8 mouse cellular contexts compared by ENCODE assay signal in the genomic region with DNA sequence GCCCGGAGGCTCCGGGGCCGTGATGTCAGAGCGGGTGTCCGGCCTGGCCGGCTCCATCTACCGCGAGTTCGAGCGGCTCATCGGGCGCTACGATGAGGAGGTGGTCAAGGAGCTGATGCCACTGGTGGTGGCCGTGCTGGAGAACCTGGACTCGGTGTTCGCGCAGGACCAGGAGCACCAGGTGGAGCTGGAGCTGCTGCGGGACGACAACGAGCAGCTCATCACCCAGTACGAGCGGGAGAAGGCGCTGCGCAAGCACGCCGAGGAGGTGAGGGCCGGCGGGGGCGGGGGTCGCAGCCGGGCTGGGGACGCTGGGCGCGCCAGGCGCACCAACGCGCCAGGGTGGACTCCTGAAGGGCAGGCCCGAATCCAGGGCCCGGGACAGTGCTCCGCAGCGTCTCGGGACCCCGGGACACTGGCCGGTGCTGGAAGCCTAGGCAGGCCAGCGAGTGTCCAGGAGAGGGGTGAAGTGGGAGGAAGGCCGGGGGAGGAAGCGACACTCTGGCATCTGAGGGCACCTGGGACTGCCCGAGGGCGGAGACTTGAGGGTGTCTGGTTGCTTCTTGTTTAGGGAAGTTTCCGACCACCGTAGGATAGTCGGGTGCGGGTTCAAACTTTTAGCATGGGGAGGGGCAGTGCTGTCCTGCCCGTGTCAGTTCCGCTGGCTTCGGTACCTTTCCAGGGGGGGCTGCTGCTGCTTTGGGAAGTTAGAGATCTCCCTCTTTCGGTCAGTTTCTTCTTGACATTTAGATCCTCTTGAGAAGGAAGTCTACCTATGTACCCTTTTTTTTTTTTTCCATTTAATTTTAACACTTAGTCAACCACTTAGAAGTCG. TPM values are rescaled to one million over a fixed set of nuclear protein-coding genes. Genes with fewer than 3 reads are reported as not detected.
A peak's percentile ranks its signal among the peaks of the same experiment; 100 is the strongest.
DNase-seq lines count a peak whose midpoint lies in the region; ATAC-seq and TF ChIP-seq lines count a peak whose summit lies in the region.

No protein-coding gene starts in this region.

- TF ChIP-seq POLR2A in cerebellum, adult 2 months (IDR thresholded peaks at IDR 0.05; ENCODE audit: borderline replicate concordance, insufficient read depth, low read length): no peak

- no peaks in the 10 kb centered on the region for H3K36me3 ChIP-seq in hindbrain, embryonic 13.5 days

- H3K4me2 ChIP-seq in hindbrain, embryonic 13.5 days: peak overlapping the region; percentile 96

- peak; percentile 59 for ATAC-seq in cerebellum, adult (ENCODE audit: insufficient number of reproducible peaks, low FRiP score, low TSS enrichment)
- ATAC-seq in hindbrain, embryonic 13.5 days (ENCODE audit: low FRiP score): peak; percentile 75
- peak; percentile 53 for ATAC-seq in megakaryocyte, adult 5-6 weeks (ENCODE audit: poor library complexity, severe bottlenecking)

- H3K4me1 ChIP-seq in cerebellum, adult 2 months (ENCODE audit: control insufficient read depth, insufficient read depth, low read length): peaks cover 3% of the 10 kb centered on the region
- peaks cover 37% of the 10 kb centered on the region for H3K4me1 ChIP-seq in hindbrain, embryonic 13.5 days (replicated peaks)

- H3K9me3 ChIP-seq in hindbrain, embryonic 13.5 days: no peaks in the 10 kb centered on the region

- intact Hi-C loops in left cerebral cortex, adult 2 months (cut with DNase I): loop anchor here (2.0 to 5.0 kb wide), 2 partner anchors 39 to 48 kb away; a partner anchor contains a TSS

- TF ChIP-seq CTCF in cerebellum, adult 2 months (IDR thresholded peaks at IDR 0.05; ENCODE audit: borderline replicate concordance, insufficient read depth, low read depth, low read length): no peak
- no peak; the same call in none of the 2 replicates for TF ChIP-seq CTCF in left cerebral cortex, adult 2 months (IDR thresholded peaks at IDR 0.05)

- DNase-seq in cerebellum, adult 8-10 months: no peak
- no peak for DNase-seq in cerebellum, adult 2 months
- peak; percentile 44 to 46 for DNase-seq in frontal cortex, postnatal 14 days (ENCODE audit: low spot score in 2 of 2)
- DNase-seq in left cerebral cortex, adult 2 months (ENCODE audit: extremely low spot score in 1 of 2, low spot score in 2 of 2): peak; percentile 46 to 52
- DNase-seq in right cerebral cortex, postnatal 36 days (ENCODE audit: low spot score in 2 of 2): peak; percentile 36 to 40

- H3K27me3 ChIP-seq in cerebellum, adult 2 months (ENCODE audit: control insufficient read depth, insufficient read depth, low read length): no peaks in the 10 kb centered on the region
- H3K27me3 ChIP-seq in hindbrain, embryonic 13.5 days: 0 out of 2 replicates have a peak, but pooled peaks cover 6% of the 10 kb centered on the region

- under 1% methylated on average over 57 of the region's 58 CpGs for WGBS in cerebellum, adult 2 months
- 1% methylated on average over 56 of the region's 58 CpGs for WGBS in hindbrain, embryonic 13.5 days

- H3K4me3 ChIP-seq in cerebellum, adult 2 months (replicated peaks; ENCODE audit: insufficient read depth, low read depth, low read length): peak overlapping the region; percentile 93
- peak overlapping the region; percentile 96 for H3K4me3 ChIP-seq in hindbrain, embryonic 13.5 days
- peak overlapping the region; percentile 86 for H3K4me3 ChIP-seq in left cerebral cortex, adult 2 months

- peak overlapping the region; percentile 73 for H3K27ac ChIP-seq in cerebellum, adult 2 months (ENCODE audit: insufficient read depth, low read length)
- peak overlapping the region; percentile 96 for H3K27ac ChIP-seq in hindbrain, embryonic 13.5 days
- peak overlapping the region; percentile 81 for H3K27ac ChIP-seq in left cerebral cortex, adult 2 months

- peak overlapping the region; percentile 92 for H3K9ac ChIP-seq in hindbrain, embryonic 13.5 days

RNA-seq across cellular contexts. Expression of a gene that starts 0.6 kb away (rescaled TPM):
- polyA plus RNA-seq in cerebellum, adult 2 months (2012; rRNA removed): 134 and 135 TPM in 2 replicates
- 96.8 and 98.6 TPM in 2 replicates for polyA plus RNA-seq in hindbrain, embryonic 13.5 days (2015; fragmentation: Nextera tagmentation; extraction: Ambion mirVana)
- 100 to 1,000 TPM; 289 to 291 TPM for total RNA-seq in left cerebral cortex, adult 2 months (2021)
- 36.9 and 44.9 TPM in 2 replicates for total RNA-seq in megakaryocyte, adult 5-6 weeks (2015)
- total RNA-seq in megakaryocyte, adult 5-6 weeks (2017): 65.2 and 73.2 TPM in 2 replicates

RNA-seq across cellular contexts. Expression of a gene that starts 28.2 kb away (rescaled TPM):
- 171 and 198 TPM in 2 replicates for polyA plus RNA-seq in cerebellum, adult 2 months (2012; rRNA removed)
- polyA plus RNA-seq in hindbrain, embryonic 13.5 days (2015; fragmentation: Nextera tagmentation; extraction: Ambion mirVana): 340 and 371 TPM in 2 replicates
- 100 to 1,000 TPM; 104 to 111 TPM for total RNA-seq in left cerebral cortex, adult 2 months (2021)
- 53.5 and 71.1 TPM in 2 replicates for total RNA-seq in megakaryocyte, adult 5-6 weeks (2015)
- total RNA-seq in megakaryocyte, adult 5-6 weeks (2017): 62.1 and 71.2 TPM in 2 replicates

RNA-seq across cellular contexts. Expression of a gene that starts 28.4 kb away (rescaled TPM):
- polyA plus RNA-seq in cerebellum, adult 2 months (2012; rRNA removed): 79.6 and 83.2 TPM in 2 replicates
- polyA plus RNA-seq in hindbrain, embryonic 13.5 days (2015; fragmentation: Nextera tagmentation; extraction: Ambion mirVana): 351 and 358 TPM in 2 replicates
- total RNA-seq in left cerebral cortex, adult 2 months (2021): 10 to 100 TPM; 85.3 to 97.9 TPM
- total RNA-seq in megakaryocyte, adult 5-6 weeks (2015): 16.0 and 55.5 TPM in 2 replicates
- total RNA-seq in megakaryocyte, adult 5-6 weeks (2017): not detected in 2 replicates

RNA-seq across cellular contexts. Expression of a gene that starts 40.5 kb away (rescaled TPM):
- polyA plus RNA-seq in cerebellum, adult 2 months (2012; rRNA removed): 109 and 115 TPM in 2 replicates
- polyA plus RNA-seq in hindbrain, embryonic 13.5 days (2015; fragmentation: Nextera tagmentation; extraction: Ambion mirVana): 80.5 and 81.5 TPM in 2 replicates
- total RNA-seq in left cerebral cortex, adult 2 months (2021): 10 to 100 TPM; 72.6 to 83.4 TPM
- total RNA-seq in megakaryocyte, adult 5-6 weeks (2015): 290 and 330 TPM in 2 replicates
- total RNA-seq in megakaryocyte, adult 5-6 weeks (2017): 148 and 149 TPM in 2 replicates

Comparison
In these comparisons a context has a peak if more than half of its experiments do, and no peak if none do; other contexts are left out.
1. DNase-seq: peak in frontal cortex, postnatal 14 days (2 of 2), left cerebral cortex, adult 2 months (2 of 2) and right cerebral cortex, postnatal 36 days (2 of 2); none in cerebellum, adult 8-10 months (single experiment) and cerebellum, adult 2 months (0 of 2).
2. Peak in every context shown above with its lines, with median percentiles within 50 percentile points of each other: ATAC-seq, H3K27ac ChIP-seq and H3K4me3 ChIP-seq.